Mouse (Mus musculus): ENCODE measurements around the gene Cngb1.

Gene Cngb1

DNA sequence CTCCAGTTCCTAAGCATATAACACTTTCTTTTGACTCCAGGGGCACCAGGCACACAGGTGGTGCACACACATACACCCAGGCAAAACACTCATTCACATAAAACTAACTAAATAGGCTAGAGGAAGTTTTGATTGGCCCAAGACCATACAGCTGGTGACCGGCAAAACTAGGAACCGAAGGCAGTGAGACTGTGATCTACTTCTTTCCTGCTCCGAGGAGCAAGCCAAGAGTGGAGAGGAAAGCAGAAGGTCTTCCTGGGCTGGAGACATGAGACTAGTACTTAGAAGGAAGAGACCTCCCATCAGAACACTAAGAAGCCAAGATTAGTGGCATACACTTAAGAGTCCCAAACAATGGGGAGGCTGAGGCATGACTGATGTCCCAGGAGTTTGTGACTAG, 16.8 kb upstream of the Cngb1 start:
- no peak for DNase-seq (ENCODE audit: low read depth)

DNA sequence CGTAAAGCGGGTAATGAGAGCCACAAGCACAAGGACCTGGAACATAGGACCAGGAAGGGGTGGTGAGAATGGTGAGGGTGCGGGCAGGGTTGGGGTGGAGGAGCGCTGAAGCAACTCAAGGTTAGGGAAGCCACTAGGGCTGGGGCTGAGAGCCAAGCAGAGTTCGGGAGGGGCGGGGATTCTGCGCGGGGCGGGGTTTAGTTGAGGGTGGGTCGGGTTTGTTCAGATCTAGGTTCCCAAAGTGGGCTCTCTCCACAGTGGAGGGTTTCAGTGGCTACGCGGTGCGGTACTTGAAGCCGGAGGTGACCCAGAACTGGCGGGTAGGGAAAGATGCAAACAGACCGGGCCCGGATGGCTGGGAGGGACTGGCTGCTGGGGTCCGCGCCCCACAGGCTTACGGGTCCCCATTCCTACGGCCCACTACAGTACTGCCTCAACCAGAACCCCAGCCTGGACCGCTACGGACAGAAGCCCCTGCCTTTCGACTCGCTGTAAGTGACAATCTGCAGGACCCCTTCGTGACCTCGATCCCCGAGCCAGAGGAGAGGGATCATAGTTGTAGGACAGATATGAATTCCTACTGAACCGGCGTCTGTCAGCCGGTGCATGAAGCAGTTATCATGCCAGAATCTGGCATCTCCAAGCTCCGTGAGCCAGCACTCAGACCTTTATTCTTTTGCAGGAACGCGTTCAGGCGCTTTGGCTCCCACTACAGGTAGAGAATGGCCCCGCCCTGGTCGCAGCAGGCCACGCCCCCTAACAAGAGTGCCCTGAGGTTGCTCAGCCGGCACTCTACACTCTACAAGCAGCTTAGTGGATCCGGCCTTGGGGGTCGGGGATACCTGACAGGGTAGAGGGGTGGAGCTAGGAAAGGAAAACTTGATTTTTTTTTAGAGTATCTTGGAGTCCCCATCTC, 14.1 kb upstream of the Cngb1 start:
- DNase-seq (ENCODE audit: low read depth), result no peak

DNA sequence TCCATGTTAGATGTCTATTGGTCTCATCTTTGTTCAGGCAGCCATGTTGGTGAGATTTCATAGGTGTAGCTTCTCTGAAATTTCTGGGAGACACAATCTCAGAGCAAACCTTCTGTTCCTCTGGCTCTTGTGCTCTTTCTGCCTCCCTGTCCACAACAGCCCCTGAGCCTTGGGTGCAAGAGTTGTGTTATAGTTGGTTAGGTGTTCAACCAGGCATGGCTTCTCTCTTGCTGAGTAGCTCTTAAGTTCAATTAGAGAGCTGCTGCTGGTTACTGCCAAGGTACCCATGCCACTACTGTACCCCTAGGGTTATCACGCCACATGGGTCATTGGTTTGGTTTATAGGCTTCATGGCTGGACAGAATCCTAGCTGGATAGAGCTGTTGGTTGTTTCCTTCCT, 9.0 kb upstream of the Cngb1 start:
- DNase-seq (ENCODE audit: low read depth), result no peak

DNA sequence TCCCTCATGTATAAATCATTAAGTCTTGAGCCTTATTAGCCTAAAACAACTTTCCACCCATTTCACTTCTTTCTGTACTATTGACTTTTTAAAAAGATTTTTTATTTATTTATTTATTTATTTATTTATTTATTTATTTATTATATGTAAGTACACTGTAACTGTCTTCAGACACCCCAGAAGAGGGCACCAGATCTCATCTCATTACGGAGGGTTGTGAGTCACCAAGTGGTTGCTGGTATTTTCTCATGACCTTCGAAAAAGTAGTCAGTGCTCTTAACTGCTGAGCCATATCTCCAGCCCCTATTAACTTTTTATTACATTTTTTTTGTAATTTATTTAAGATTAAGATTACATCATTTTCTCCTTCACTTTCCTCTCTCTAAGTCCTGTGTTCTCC, 8.3 kb upstream of the Cngb1 start:
- DNase-seq (ENCODE audit: low read depth), result no peak

DNA sequence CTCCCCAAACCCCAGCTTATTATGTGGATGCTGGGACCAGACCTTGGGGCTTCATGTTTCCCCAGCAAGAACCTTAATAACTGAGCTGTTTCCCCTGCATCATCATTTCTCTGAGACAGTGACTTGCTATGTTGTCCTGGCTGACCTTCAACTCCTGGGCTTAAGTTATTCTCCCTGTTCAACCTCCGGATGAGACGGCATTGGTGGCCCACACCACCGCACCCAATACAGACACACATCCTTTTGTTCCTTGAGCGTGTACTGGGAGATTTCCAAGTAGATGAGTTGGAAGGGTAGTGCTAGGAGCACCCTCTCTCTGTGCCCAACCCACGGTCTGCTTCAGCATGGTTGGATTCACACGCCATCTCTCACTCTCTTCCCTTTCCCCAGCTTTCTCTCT, 7.5 kb upstream of the Cngb1 start:
- DNase-seq (ENCODE audit: low read depth), result no peak

DNA sequence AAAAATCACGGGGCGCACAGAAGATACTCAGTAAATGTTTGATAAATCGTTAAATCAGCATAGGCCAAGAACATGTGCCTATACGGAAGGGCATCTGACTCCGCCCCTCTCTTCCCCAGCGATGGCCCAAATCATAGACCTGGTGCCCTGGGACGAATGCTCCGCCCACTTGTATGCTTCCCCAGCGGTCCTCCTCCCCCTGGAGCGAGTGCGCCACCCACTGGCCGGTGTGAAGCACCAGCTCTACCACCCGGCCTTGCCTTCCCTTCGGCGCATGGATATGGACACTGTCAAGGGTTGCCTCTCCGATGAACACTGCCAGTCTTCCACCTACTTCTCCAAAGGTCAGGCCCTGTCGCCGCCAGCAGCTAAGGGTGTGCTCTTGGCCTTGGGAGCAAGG, 6.5 kb upstream of the Cngb1 start:
- no peak for DNase-seq (ENCODE audit: low read depth)

DNA sequence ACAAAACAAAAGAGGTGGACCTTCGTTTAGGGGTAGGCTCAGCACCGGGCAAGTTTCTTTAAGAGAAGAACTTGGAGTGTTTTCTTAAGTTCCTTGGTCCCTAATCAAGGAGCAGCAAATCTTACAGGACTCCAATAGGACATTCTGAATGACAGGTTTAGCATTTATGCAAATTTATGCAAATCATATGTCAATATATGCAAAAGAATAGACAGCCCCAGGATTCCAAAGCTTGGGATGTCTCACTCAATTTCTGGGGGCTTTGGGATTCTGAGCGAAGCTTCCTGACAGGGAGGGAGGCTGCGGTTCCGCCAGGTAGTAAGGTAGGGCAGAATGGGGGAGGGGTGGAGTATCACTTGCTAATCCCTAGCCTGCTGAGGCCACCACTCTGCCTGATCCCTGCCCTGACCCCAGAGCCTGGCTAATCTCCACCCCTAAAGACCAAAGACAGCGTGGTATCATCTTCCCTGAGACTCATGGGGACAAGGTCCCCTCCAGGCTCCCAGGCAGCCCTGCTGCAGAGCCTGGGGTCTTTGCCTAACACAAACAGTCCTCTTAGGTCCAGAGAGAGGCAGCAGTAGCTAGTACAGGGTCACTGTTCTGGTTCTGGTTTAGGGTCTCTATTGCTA, 4.1 kb upstream of the Cngb1 start, which contains the start of gene Tepp:
TSS of gene Tepp (plus strand) at position 225 of the 629 bp plus-strand sequence.
- no peak for DNase-seq (ENCODE audit: low read depth)

DNA sequence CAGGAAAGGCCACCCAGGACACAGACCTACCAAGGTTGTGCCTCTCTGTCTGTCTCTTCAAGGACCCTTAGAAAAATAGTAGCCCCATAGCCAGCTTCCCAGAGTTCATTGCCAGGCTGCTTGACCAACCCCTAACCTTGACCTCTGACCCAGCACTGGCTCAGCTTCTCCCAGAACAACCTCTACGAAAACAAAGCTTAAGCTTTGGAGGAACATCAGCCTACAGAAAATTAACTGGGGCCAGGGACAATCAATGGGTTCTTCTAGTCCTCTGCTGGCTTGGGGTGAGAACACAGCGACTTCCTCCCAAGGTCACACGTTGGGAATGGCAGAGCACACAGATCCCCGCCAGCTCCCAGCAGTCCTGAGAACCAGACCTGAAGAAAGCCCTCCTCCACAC, 859 bp downstream of the Cngb1 start:
- DNase-seq (ENCODE audit: low read depth), result no peak

DNA sequence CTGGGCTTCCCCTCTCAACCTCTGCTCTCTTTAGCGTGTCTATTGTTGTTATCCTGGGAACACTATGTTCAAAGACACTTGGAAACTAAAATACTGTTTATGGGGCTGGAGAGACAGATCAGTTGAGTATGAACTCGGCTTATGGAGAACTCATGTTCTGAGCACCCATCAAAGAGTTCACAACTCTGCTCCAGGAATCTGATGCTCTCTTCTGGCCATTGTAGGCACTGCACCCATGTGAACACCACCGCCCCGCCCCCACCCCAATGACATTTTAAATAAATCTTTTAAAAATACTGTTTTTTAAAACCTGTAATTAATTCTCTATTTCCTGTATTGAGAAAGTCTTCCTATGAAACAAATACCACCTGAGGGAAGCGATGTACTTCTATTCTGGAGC, 4.0 kb downstream of the Cngb1 start:
- peak; percentile 12 for DNase-seq (ENCODE audit: low read depth)

DNA sequence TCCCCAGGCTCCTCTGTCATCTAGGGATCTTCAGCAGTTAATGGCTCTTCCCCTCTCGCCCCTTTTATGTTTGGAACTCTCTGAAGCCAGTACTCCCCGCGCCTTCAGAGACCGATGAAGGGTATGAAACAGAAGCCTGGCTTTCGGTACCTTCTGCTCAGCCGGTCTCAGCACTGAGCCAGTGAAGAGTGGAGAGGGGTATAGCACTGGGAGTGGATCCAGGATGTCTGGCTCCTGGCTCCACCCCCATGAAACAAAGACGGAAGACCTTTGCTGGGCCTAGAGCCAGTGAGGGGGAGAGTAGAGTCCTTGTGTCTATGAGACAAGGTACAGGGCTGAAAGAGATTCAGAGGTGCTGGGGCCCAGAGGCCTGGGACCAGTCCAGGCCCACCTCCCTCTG, 12.5 kb downstream of the Cngb1 start:
- DNase-seq (ENCODE audit: low read depth), result no peak

DNA sequence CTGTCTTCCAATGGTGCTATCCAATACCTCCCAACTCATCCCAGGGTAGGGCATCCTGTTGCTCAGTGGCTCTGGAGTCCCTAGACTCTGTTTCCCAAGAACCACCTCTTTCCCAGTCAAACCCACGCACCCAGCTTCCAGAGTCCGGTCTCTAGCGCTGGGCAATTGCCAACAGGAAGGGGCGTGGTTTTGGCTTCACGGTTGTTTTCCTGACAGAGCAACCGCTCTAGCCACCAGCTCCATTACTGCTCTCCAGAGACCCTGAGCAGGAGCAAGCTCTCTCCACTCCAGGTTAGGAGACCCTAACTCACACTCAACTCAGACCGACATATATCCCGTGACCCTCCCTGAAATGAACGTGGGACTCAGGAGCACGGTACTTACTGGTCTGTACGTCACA, 13.2 kb downstream of the Cngb1 start:
- DNase-seq (ENCODE audit: low read depth), result peak; percentile 66

DNA sequence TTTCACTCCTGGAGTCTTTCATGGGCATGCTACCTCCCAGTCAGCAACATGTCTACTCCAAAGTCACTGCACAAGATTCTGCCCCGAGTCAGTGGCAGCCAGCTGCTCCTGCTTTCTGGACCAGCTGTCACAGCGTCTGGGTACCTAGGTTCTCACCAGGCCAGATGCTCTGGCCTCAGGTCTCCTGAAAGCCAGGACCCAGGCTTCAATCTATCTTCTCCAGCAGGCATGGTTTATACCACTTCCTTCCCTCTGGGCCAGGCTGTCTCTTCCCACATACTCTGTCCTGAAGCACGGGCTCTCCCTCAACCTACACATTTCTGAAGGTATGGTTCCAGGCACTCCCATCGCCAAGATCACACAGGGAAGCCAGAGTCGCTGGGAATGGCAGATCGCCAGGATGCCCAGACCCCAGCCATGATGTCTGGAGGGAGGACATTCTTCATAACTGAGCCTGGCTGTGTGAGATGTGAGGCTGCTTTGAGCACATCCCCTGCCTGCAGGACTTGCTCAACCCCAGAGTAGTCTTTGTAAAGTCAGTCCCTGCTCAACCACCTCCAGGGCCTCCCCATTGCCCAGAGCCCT, 17.2 kb downstream of the Cngb1 start:
- DNase-seq (ENCODE audit: low read depth), result no peak

DNA sequence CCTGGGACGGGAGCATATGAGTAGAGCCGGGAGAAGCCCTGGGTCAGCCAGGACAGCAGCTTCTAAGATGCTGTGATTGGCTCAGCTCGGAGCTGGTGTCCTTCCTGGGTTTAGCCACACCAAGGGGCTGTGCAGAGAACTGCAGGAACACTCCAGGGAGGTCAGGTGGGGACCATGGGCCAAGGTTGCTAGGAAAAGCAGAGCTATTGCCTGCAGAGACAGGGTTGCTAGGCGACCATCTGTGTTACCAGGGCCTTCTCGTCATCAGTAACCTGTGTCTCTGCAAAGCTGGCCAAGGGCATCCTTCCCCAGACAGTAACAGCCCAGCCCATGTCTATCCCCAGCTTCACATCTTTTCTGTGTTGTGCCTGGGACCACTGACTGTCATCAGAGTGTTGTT, 24.9 kb downstream of the Cngb1 start:
- no peak for DNase-seq (ENCODE audit: low read depth)

DNA sequence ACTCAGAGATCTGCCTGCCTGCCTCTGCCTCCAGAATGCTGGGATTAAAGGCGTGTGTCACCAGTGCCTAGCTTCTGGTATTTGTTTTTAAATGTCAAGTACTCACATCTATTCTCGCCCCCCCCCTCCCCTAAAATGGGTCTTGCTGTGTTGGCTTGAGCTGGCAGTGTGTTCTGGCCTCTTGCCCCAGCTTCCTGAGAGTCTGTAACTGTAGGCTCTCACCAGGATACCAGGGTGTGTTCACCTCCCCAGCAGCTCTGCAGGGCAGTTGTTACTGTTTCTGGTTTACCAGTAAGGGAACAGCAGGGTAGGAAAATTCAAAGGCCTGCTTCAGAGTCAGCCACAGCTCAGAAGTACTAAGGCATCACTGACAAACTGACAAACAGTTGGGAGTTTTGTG, 33.5 kb downstream of the Cngb1 start:
- DNase-seq (ENCODE audit: low read depth), result peak; percentile 73

DNA sequence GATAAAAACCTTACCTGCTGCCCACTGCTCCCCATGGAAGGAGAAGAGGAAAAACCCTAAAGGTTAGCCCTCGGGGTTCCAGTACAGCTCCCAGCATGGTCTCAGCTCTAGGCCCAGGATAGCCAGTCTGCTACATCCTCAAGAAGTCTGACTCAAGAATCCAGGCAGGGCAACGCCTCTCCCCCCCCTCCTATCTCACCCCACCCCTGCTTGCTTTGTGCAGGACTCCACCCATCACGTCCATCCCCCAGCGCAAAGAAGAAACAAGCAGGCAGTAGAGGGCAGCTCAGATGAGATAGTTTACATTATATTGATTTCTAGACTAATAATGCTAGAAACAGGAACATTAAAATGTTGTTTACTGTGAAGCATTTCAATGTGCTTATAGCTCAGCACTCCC, 34.5 kb downstream of the Cngb1 start:
- DNase-seq (ENCODE audit: low read depth), result no peak

DNA sequence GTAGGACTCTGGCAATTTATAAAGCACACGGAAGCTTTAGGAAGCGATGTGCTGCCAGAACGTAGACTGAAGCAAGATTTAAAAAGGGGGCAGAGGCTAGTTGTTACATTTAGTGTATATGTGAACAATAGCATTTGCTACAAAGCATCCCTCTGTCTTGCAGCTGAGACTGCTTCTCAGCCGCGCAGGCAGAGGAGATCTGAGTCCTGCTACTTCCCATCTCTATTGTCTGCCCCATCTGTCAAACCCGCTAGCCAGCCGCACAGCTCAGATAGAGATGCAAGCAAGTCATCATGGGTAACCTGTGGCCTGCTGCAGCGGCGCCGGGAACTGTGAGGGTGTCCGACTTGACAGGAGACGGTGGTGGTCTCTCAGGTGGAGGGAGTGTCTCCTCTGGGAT, 35.9 kb downstream of the Cngb1 start:
- no peak for DNase-seq (ENCODE audit: low read depth)

DNA sequence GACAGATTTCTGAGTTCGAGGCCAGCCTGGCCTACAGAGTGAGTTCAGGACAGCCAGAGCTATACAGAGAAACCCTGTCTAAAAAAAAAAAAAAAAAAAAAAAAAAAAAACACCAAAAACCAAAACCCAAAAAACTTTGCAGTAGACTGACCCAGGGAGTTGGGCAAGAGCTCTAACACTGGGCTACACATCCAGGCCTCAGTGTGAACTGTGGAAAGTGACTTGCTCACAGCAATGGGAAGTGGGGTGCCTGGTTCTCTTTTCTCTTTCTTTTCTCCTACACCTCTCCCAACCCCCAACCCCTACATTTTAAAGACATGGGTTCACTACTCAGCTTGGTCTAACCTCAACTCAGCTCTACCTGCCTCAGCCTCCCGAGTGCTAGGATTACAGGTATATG, 44.2 kb downstream of the Cngb1 start:
- no peak for DNase-seq (ENCODE audit: low read depth)

DNA sequence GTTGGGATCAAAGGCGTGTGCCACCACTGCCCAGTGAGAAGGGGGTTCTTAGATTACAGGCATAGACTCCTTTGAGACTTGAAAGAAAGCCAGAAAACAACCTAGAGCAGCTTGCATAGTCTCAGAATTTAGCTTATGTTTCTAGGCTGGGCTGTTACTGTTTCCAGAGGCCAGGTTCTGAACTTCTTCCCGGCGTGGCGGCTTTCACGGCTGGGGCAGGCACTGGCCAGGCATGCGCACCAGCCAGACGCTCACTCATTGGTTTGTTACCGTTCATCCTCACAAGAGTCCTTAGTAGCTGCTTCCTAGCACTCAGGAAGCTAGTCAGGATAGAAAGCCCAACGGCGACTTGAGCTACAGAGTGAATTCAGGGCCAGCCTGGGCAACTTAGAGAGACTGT, 50.8 kb downstream of the Cngb1 start:
- no peak for DNase-seq (ENCODE audit: low read depth)

DNA sequence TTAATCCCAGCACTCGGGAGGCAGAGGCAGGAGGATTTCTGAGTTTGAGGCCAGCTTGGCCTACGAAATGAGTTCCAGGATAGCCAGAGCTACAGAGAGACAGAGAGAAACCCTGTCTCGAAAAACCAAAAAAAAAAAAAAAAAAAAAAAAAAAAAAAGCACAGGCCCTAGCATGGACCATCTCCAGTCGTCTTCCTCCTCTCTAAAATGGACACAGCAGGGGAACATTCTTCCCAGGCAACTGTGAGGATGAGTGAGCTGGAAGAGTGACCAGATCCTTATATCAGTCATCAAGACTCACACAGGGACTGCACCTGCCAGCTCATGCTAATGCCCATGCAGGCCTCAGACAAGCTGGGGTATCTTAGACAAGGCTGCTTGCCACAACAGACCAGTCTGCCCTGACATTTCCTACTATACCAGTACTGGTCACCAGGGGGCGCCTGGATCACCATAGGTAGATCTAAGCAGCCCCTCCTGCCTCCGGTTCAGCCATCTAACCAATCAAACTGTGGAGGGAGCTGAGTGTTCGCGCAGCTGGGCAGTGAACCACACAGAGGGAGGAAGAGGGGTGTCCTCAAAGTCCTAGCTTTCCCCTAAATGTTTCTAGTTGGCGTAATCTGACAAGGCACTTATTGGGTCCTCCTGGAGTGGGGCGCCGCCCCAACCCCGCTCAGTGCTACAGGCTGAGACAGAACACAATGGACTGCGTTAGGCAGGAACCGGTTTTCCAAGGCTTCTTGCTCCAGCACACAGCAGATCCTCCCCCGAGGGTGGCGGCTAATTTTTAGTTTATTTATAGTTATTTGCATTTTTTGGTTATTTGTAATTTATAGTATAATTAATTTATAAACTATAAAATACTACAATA, 51.6 kb downstream of the Cngb1 start:
- peak; percentile 82 for DNase-seq (ENCODE audit: low read depth)

DNA sequence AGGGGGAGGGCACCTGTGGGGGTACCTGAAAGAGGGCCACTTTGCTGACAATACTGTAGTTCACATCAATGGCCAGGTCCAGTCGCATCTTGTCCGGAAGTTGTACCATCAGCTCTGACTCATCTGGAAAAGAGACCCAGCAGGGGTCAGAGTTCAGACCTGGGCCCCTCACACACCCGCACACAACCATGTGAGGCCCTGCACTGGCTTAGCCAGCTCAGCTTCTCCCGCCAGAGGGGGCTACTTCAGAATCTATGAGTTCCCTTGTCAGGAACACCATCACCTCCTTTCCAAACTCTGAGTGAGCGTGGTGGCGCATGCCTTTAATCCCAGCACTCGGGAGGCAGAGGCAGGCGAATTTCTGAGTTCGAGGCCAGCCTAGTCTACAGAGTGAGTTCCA, 54.3 kb downstream of the Cngb1 start:
- DNase-seq (ENCODE audit: low read depth), result no peak

DNA sequence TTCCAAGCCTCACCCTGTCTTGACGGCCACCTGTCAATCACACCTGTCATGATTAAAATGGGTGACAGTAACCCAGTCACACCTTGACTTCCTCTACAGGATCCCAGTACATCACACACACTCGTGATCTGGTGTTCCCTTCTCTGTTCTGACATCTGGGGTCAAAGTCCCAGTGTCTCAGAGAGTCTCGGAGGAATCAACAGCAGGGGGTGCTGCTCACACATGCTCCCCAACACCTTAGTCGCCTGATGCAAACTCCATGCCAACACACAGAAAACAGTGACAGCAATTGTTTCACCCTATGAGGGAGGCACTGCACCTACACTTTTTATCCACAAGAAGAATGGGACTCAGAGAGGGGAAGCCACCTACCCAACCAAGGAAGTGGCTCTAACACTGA, 56.5 kb downstream of the Cngb1 start:
- DNase-seq (ENCODE audit: low read depth), result no peak

DNA sequence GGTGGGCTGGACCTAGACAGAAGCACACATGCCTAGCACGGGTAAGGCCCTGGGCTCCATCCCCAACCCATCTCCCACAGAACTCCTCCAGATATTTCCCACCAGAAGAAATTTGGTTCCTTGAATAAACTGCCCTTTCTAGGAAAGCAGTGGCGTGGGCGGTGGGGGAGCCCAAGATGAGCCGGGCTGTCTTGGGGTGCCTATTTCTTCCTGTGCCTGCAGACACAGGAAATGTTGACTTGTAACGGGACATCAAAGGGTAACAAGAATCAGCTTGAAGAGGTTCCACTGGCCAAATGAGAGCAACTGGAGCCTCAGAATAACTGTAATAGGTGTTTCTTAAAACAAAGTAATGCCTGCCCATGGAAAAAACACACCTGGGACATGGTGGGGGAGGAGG, 59.1 kb downstream of the Cngb1 start:
- no peak for DNase-seq (ENCODE audit: low read depth)

All from fibroblast of lung, adult 2 months (primary cell).